Mouse (Mus musculus) heart, adult 18-20 months (tissue): ENCODE data around the gene Pycr1. TPM values are rescaled to one million over a fixed set of nuclear protein-coding genes. Genes with fewer than 3 reads are reported as not detected.
"Not testable (repeated sequence)": the region's sequence is repeated elsewhere in the genome, so short reads cannot be mapped to it uniquely, and the experiment has no call there.

Experiments used
- DNase-seq, 2 experiments: peaks; one replicate each; pipeline ENCODE4 v3.0.0; 2021 to 2022; ENCODE audit warnings: mixed read lengths in 1 of 2
- long read RNA-seq, 2 experiments: library from polyadenylated mRNA; stranded (forward); transcript quantifications; one replicate each; pipeline ENCODE4 v2.0.0; 2021
- total RNA-seq, 2 experiments: library from RNA; stranded (reverse); gene quantifications; 2 replicates each; pipeline ENCODE4 v1.2.3; 2021

The Pycr1 gene
- total RNA-seq = 1 to 10 TPM; 1.1 to 1.3 TPM
- long read RNA-seq, experiment 1, partial matches to known transcripts = 1 of 4 reads
- long read RNA-seq, experiment 1, other reads (novel, unspliced or antisense) = 3 of 4 reads
- long read RNA-seq, experiment 2 = 0 reads

DNA sequence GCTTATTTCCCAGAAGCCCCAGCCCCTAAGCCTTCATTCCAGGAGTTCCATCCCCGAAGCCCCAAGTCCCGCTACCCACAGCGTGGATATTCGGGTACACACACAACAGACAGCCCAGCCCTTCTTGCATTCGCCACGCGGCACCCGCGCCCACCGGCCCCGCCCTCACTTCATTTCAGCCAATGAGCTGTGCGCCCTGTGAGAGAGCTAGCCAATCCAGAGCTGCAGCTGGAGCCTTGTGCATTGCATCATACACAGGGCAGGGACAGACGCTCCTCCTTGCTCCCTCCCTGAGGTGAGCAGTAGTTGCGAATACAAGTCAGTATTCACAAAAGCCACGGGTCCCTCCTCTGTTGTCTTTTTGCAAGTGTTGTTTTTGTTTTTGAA lies at the start of gene Pycr1:
Pycr1 (minus strand) TSS at position 169 of the 387 bp plus-strand sequence.
- DNase-seq = peak; percentile 96 to 97

DNA sequence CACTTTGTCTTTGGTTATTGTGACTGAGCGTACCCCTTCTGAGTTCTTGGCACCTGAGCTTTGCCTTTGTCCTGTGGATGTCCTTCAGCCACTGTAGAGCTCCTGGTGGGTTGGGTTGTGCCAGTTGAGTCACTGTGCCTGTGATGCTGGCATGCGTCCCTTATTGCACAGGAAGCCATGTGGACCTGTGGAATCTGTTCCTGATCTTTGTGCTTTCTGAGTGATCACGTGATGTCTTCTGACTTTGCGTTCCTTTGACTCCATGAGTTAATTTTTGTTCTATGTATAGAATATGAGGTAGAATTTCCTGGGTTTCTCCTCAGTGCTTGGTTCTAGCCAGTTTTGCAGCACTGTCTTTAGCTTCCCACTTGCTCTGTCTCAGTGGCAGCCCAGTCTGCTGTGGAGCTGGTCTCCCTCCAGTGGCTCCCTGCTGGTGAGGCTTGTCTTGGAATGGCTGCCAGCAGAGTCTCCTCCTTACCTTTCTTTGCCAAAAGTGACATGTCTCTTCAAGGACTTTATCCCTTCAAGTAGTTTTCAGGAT lies 49.0 kb upstream of the Pycr1 start:
- DNase-seq = peak; percentile 28 to 40

DNA sequence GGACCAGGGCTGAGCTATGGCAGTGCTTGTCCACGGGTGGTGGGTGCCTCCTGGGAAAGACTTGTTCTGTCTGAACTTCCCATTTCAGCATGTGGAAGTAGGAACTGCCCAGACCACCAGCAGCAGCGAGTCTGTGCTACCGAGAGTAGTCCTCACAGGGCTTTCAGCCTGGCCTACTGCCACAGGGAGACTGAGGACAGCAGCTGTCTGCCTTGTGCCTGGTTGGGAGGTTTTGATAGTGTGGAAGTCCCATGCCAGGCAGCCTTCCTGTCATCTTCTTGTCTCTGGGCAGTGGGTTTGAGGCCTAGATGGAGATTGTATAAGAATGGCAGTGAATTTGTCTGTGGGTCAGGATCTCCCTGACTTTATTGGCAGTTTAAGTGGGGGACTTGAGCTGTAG lies 45.8 kb upstream of the Pycr1 start:
- no peak for DNase-seq

DNA sequence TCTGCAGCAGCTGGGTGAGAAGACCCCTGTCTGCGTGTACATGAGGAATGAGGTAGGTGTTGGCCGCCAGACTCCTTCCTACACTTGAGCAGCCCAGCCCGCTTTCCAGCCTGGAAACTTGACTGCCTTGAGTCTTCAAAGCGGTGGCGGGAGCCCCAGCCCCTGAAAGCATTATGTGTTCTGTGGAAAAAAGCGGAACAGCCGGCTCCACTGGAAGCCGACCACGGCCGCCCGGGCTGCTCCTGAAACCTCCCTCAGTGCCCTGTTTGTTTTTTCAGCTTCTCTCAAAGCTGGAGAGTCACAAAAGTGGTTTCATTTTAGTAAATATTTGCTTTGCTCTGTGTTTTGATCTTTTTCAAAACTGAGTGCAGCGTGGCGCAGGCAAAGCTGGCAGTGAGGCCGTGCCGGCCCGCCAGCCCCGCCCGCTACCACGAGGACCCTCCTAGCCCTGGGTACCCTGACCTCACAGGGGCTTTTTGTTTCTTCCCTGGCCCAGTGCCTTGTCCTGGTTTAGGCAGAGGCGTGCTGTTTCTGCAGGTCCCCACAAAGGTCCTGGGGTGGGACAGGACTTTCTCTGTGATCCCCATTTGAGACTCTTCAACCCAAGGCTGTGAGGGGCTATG lies 43.2 kb upstream of the Pycr1 start:
- DNase-seq = no peak

DNA sequence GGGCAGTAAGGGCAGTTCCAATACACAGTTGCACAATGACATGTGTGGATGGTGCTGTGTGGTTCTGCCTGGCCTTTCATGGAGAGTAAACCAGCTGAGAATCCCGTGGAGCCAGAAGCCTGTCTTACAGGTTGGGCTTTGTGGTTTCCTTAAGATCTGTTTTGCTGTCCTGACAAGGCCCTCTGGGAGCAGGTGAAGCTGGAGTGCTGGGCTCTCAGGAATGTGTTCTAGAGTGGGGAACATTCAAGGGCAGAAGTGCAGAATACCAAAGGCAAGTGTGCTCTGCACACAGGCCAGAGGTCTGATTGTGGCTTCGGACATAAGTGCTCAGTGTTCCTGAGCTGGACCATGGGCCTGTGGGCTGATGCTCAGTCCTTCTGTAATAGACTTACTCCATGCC lies 41.1 kb upstream of the Pycr1 start:
- DNase-seq = no peak

DNA sequence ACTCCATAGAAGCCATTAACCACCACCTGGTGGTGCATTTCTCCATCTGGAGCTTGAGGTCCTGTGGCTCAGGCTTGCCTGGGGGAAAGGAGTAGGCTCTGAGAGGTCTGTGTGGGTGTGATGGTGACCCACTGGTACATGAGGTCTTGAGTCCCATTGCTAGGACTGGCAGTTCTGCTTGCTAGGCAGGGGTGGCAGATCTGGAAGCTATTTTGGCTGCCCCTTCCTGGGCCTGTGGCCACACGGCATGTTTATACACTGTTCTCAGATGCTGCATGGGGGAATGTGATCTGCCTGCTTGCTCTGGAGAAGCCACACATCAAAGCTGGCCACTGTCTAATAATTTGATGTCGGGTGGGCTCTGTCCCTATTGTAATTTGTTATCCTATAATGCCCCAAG lies 40.5 kb upstream of the Pycr1 start:
- DNase-seq = no peak

DNA sequence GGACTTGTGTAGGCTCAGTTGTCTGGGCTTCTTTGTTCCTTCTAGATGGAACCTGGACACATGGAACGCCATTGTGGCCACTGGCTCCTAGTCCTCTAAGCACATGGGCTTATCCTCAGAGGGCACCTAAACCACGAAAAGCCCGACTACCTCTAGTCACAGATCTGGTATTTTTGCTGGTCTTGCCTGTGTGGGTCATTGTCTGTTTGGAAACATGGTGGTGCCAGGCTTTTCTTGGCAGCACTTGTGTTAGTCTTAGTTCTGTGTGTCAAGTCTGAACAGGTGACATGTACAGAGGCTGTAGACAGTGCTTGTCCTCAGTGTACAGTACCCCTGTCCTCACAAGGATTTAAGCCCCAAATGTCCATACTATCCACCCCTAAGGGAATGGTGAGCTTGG lies 40.0 kb upstream of the Pycr1 start:
- DNase-seq = no peak

DNA sequence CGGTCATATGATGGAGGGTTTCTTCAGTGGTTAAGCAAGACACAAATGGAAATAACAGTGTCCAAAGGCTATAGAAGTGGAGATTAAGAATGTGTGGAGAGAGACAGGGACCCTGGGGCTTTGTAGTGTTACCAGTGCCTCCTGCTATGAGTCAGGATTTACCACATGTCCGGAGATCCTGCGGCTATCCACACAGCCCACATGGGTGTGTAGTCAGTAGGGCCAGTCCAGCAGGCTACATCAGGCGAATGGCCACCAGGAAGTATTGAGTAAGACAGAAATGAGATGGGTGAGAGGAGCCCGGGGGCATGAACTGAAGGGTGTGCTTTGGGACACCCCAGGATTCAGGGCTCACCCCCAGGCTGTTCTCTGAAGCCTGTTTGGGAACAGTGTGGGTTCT lies 39.1 kb upstream of the Pycr1 start:
- DNase-seq = no peak

DNA sequence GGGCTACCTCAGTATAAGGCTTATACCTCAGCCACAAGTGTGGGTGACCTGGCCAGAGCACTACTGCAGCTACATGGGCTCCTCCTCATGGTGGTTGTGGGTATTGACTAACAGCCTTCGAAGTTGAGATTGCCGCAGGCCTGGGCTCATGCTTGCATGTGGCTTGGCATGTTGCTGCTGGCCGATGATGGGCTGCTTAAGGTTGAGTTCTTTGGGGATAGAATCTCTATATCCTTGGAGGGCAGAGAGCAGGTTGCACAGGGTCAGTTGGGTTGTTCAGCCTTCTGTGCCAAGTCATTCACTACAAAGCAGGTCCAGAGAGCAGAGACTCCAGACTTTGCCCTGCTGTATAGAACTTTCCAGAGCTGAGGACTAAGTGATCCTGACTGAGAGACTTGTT lies 36.3 kb upstream of the Pycr1 start:
- no peak for DNase-seq

DNA sequence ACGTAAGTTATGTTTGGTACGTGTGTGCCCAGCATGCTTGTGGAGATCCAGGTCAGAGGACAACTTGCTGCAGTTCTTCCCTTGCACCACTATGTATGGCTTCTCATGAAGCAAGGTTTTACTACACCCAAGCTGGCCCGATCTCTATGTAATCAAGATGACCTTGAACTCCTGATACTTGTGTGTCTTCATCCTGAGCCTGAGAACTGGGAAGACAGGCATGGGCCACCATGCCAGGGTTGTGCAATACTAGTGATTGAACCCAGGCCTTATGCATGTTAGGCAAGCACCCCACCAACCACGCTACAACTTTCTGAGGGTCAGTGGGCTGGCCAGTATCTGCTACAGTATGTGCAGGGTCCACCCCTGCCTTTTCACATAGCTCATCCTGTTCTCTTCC lies 33.4 kb upstream of the Pycr1 start:
- no peak for DNase-seq

DNA sequence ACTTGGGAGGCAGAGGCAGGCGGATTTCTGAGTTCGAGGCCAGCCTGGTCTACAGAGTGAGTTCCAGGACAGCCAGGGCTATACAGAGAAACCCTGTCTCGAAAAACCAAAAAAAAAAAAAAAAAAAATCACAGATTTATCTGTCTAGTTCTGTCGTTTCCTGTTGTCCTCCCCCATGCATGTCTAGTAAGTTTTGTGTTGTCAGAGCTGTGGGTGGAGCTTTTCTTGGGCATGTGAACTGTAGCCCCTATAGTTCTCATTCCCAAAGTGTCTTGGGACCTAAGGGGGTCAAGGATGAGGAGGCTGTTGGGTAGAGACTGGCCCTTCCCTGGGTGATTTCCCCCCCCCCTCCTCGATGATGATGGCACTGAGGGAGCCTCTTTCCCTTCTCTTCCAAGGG lies 32.3 kb upstream of the Pycr1 start:
- not testable (repeated sequence) for DNase-seq

DNA sequence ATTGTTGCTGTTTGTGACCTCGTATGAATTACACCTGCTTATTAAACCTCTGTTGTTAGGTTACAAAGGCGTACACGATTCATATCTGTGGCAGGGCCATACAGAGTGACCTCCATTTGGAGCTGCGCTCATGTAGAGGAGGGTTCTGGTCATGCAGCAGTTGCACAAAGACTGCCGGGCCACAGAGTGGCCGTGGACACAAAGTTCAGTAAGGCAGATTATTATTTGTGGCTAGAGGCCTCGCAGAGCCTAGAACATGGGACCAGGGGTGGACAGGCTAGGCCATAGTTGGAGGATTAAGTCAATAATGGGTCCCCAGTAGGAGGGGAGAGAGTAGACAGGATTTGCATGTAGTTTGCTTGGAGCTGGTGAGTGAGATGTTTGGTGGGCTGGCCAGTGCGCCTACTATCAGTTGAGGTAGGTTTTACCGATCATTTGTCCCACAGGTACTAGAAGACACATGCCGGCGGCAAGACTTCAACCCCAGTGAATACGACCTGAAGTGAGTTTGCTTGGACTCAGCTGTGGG lies 30.1 kb upstream of the Pycr1 start:
- no peak for DNase-seq

DNA sequence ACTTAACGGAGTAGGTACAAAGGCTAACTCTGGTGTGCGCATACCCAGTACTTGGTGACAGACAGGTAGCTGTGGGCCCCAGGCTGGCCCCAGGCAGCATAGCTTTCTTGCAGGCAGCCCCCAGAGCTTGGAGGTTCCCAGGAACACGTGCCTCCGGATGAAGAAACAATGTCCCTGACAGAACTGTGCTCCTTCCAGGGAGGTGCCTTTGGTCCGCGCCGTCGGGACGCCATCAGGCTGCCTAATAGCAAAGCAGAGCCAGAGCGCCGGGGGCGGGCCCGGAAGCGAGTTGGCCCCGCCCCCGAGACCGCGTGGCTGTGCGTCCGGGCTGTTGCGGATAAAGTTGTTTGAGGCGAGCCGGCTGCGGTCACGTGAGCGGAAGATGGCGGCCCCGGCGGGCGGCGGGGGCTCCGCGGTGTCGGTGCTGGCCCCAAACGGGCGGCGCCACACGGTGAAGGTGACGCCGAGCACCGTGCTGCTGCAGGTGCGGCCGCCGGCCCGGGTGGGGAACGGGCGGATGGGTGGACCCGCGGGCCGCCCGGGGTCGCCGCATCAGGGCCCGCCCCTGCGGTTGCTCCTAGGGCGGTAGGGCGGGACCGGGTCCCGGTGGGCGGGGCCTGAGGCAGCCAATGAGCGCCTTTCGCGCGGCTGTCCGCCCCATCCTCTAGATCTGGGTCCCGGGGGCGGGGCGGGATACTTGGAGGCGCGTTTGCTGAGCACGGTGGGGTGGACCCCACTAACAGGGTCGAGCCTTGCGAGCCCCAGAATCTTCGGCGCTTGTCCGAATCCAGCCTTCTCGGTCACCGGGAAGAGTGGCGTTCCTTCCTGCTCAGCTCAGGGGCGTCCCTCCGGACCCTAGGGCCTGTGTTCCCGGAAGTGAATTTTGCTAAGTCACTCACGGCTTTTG lies 29.4 kb upstream of the Pycr1 start, which contains the start of gene Aspscr1:
Aspscr1 (plus strand) TSS at position 287 of the 907 bp plus-strand sequence.
- DNase-seq = peak; percentile 96 to 97

DNA sequence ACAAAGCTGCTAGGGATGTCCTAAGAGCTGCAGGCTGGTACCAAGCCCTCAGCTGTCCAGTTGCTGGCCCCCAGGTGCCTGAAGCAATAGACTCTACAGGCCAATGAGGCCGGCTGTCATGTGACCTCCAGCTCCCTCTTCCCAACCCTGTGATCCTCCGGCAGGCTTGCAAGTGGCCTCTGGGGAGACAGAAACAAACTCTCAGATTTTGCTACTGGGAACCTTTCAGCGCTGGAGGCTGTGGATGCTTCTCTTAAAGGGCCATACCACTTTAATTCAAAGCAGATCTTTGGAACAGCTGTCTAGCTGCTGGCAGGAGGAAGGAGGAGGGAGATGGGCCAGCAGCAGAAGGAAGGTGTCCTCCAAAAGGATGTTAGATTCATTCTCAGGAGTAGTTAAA lies 23.0 kb upstream of the Pycr1 start:
- peak in 1 of 2 experiments; percentile 63 for DNase-seq

DNA sequence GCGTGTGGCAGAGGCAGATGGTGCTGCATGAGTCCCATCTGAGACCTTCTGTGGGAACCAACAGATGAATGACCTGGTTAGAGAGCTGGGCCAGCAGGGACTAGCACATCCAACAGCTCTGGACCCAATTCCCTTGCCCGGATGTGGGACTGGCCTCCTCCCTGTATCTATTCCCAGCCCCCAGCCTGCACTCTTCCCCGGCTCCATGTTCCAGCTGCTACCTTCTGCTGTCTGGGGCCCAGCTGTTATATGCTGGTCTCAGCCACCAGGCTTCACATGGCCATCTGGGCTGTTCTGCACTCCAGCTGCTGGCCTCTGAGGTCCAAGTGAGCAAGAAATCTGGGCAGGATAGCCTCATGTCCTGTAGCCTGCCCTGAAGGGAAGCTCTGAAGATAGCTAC lies 21.8 kb upstream of the Pycr1 start:
- DNase-seq = peak; percentile 79 to 87

DNA sequence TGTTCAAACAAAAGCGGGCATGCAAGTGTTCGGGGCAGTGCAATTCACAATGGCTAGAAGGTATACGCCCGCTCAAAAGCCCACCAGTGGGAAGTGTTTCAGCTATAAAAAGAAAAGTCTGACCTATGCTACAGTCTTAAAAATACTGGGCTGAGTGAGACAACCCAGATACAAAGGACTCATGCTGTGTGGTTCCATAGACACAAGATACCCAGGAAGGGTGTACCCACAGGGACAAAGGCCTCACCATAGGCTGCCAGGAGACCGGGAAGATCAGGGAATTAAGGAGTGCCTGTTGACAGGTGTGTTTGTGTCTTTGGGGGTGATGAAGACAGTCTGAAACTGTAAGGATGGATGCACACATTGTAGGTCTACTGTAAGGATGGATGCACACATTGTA lies 20.1 kb upstream of the Pycr1 start:
- DNase-seq = no peak

DNA sequence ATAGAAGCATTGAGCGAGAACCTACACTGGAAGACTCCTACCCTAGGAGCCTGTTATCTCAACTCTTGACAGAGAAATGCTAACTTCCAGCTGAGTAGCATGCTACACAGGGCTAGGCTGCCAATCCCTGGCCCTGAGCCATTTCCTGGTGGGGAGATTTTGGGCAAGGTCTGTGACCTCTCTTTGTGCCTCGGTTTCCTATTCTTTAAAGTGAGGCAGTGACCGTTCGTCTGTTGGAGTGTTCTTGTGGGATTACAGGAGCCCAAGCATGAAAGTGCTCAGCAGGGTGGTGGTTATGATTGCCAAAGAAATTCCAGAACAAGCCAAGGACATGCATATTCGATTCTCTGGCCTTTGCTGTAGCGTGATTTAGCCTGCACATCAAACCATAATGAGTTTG lies 19.2 kb upstream of the Pycr1 start:
- DNase-seq = no peak

DNA sequence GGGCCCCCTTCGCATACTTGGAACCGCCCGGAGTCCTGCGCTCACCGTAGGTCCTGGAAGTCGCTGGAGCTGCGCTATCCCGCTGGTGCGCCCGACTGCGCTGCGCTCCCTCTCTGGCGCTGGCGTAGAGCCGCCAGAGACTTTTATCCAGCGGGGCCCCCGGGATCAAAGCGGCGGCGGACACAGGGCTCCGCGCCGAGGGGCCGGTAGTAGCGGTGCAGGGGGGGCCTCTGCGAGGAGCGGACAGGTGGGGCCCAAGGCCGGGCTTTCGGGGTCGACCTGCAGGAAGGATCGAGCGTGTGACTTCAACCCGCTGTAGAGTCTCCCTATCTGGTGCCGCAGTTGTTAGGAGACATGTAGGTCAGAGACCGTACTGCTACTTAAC lies 17.5 kb upstream of the Pycr1 start, which contains the start of gene Notum:
Notum (minus strand) TSS at position 100 of the 385 bp plus-strand sequence.
- DNase-seq = no peak

DNA sequence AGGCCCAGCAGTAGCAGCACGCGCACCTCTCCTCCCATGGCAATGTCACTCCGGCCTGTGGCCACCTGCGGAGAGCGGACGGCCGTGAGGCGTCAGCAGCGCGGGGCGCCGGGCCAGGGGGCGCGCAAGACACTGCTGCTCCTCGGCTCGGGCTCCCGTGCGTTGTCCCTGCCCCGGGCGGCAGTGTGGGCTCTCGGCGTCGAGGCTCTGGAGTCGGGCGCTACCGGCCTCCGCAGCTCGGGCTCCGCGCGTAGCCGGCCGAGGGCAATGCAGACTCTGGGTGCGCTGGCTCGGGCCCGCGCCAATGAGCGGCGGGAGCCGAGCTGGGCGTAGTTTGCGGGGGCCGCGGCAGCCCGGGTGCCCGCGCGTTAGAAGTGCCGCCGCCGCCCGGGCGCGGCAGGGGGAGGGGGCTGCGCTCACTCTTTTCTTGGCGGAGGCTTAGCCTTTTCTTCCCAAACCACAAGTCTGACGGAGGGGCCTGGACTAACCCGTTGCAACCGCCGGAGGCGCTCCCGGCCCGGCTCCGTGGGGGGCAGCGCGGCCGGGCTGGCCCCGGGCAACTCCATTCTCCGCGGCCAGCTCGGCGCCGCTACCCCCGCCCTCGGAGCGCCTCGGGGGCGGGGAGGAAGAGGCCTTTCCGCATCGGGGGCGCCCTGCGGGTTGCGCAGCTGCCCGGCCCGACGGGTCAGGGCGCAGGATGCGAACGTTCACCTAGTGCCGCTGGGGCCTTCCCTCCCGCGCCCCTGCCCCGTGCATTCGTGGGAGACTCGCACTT lies 16.9 kb upstream of the Pycr1 start:
- peak in 1 of 2 experiments; percentile 27 for DNase-seq

DNA sequence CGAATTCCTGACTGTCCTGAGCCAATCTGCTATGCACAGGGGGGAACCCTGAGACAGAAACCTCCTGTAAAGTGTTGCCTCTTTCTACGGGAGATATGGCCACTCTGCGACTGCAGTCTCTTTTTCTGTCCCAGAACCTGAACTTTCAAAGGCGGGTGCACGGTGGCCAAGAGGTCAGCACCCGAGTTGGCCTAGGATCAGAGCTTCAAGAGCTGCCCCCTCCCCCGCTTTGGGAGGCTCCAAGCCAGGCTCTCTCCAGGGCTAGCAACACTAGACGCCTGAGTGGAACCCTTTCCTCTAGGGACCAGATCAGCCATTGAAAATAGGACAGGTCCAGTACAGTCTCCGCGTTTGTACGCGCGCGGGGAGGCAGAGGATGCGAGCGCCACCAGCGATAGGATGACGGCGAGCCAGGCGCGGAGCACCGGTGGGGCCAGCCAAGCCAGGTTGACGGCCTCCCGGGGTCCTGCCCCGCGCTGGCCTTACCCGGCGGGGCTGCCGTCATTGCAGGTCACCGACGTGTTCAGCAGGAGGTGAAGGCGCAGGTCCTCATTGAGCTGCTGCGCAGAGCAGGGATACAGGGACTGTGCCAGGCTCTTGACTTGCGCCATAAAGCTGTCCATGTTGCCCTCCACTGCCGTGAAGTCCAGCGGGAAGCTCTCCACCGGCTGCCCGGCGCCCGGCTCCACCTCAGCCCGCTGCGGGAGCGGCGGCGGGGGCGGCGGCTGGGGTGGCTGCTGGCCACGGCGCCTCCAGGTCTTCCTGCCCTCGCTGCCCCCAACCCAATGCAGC lies 16.1 kb upstream of the Pycr1 start:
- no peak for DNase-seq

DNA sequence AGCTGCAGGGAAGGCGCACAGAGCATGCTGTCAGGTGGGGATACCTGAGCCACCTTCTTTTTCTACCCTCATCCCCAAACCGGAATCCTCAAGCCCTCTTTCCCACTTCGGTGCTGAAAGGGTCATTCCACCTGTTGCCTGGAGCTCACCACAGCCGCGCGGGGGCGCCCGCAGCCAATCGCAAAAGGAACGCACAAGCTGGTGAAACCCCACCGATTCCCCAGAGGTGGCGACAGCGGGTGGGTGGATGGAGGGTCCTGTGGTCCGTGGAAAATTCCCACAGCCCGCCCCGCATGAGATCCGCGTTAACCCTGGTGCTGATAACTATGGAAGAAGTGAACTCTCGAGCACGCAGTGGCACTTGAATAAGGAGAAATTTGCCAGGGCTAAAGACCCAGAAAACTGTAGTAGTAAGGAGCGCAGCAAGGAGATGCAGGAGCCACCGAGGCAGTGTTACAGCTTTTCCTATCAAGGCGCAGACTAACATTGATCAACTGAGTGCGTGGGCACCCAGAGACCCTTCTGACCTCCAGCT lies 15.4 kb upstream of the Pycr1 start:
- DNase-seq = peak; percentile 77 to 90
